Mouse (Mus musculus): ENCODE measurements around the gene Tmed8.

DNA sequence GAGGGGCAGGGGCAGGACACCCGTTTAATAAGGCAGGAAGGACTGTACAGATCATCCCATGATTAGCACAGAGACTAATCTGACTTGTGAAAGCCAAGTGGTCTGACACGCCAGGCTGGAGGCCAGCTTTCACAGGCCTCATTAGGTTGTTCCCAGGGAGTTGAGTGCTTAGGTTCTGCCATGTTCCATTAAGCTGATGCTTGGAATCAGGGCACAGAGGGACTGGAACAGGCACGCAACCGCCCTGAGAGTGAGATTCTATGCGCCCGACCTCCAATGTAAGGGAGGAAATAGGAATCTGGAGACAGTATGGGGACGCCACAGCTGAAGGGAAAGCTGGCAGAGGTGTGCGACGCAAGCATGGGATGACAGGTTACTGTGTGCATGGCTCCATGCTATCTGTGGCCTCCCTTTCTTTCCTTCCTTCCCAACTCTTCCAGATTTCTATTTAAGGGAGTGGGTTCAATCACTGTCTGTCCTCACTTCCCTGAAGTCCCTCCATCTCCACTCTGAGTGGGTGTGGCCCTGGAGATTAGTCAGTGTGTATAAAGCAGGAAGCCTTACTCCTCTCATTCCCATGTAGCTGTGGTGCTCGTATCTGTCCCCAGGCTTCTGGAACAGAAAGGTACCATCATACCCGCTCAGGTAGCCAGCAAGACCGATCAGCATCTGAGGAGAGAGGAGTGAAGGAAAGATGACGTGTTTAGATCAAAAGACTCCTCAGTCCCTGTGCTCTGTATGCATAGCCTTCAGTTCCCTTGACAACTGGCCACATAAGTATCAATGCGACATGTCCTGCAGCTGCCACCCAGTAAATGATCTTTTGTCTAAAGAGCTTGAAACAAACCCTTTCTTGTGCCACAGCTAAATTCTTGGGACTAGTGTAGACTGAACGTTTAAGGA, 62.6 kb downstream of the Tmed8 start:
- no peak for TF ChIP-seq CTCF (IDR thresholded peaks at IDR 0.05; ENCODE audit: control insufficient read depth, insufficient read depth, insufficient replicate concordance, low read depth, low read length)
- no peak for TF ChIP-seq POLR2A (IDR thresholded peaks at IDR 0.05; ENCODE audit: control insufficient read depth, low read depth, low read length)
